Mouse (Mus musculus): ENCODE results near the gene D8Ertd738e. TPM values are rescaled to one million over a fixed set of nuclear protein-coding genes. Genes with fewer than 3 reads are reported as not detected.

D8Ertd738e gene
- polyA plus RNA-seq, 1 experiment from 2014 or later = 304 TPM

- ATAC-seq (ENCODE audit: low FRiP score) (no peak), DNase-seq (ENCODE audit: low spot score, missing footprints) (no peak)
- 69% methylated on average over 15 of the region's 15 CpGs for WGBS
- H3K9ac ChIP-seq (ENCODE audit: low read length) = peak overlapping the region; percentile 70
- peak overlapping the region; percentile 43 for H3K4me3 ChIP-seq (ENCODE audit: low read depth, low read length)
- H3K27me3 ChIP-seq (ENCODE audit: control insufficient read depth, insufficient read depth, low read length) = peaks cover 6% of the 10 kb centered on the region; the same call in 1 of the 2 replicates
- no peaks in the 10 kb centered on the region for H3K9me3 ChIP-seq (ENCODE audit: control insufficient read depth, low read length)
- H3K4me2 ChIP-seq = peak overlapping the region; percentile 83
- no peaks in the 10 kb centered on the region for H3K36me3 ChIP-seq (ENCODE audit: control insufficient read depth, insufficient read depth, low read length)
- peaks cover 45% of the 10 kb centered on the region for H3K4me1 ChIP-seq (ENCODE audit: control insufficient read depth, insufficient read depth, low read length)
- H3K27ac ChIP-seq (ENCODE audit: low read depth, low read length) = no peak overlapping the region
These were observed 47.8 kb downstream of the D8Ertd738e start for GRCm38 (mm10) chr8:84201545-84202245.

GRCm38 (mm10) chr8:84200652-84201544, 48.6 kb downstream of the D8Ertd738e start:
- 5% methylated on average over 65 of the region's 70 CpGs for WGBS
- peaks cover 45% of the 10 kb centered on the region for H3K4me1 ChIP-seq (ENCODE audit: control insufficient read depth, insufficient read depth, low read length)
- H3K4me2 ChIP-seq = peak overlapping the region; percentile 83
- H3K9me3 ChIP-seq (ENCODE audit: control insufficient read depth, low read length) = no peaks in the 10 kb centered on the region
- H3K4me3 ChIP-seq (ENCODE audit: low read depth, low read length) = peak overlapping the region; percentile 43
- H3K27me3 ChIP-seq (ENCODE audit: control insufficient read depth, insufficient read depth, low read length) = peaks cover 6% of the 10 kb centered on the region; the same call in 1 of the 2 replicates
- DNase-seq (ENCODE audit: low spot score, missing footprints) (peak; percentile 91), ATAC-seq (ENCODE audit: low FRiP score) (no peak)
- H3K27ac ChIP-seq (ENCODE audit: low read depth, low read length) = no peak overlapping the region
- H3K9ac ChIP-seq (ENCODE audit: low read length) = peak overlapping the region; percentile 70
- no peaks in the 10 kb centered on the region for H3K36me3 ChIP-seq (ENCODE audit: control insufficient read depth, insufficient read depth, low read length)

- 33% methylated on average over 8 of the region's 8 CpGs for WGBS
- Histone ChIP-seq H3K36me3 (ENCODE audit: control insufficient read depth, insufficient read depth, low read length) (no peaks in the 10 kb centered on the region), H3K27me3 (ENCODE audit: control insufficient read depth, insufficient read depth, low read length) (peaks cover 6% of the 10 kb centered on the region; the same call in 1 of the 2 replicates), H3K9ac (ENCODE audit: low read length) (peak overlapping the region; percentile 70; the same call in 1 of the 2 replicates), H3K4me2 (peak overlapping the region; percentile 83), H3K4me1 (ENCODE audit: control insufficient read depth, insufficient read depth, low read length) (peaks cover 45% of the 10 kb centered on the region), H3K4me3 (ENCODE audit: low read depth, low read length) (peak overlapping the region; percentile 43; the same call in 1 of the 2 replicates), H3K27ac (ENCODE audit: low read depth, low read length) (no peak overlapping the region), H3K9me3 (ENCODE audit: control insufficient read depth, low read length) (no peaks in the 10 kb centered on the region)
- DNase-seq (ENCODE audit: low spot score, missing footprints) (peak; percentile 90), ATAC-seq (ENCODE audit: low FRiP score) (no peak)
These were observed 49.4 kb downstream of the D8Ertd738e start for GRCm38 (mm10) chr8:84200126-84200555.

GRCm38 (mm10) chr8:84199348-84200125, 50.0 kb downstream of the D8Ertd738e start:
- Histone ChIP-seq H3K4me3 (ENCODE audit: low read depth, low read length) (no peak overlapping the region), H3K36me3 (ENCODE audit: control insufficient read depth, insufficient read depth, low read length) (no peaks in the 10 kb centered on the region), H3K9ac (ENCODE audit: low read length) (no peak overlapping the region; the same call in 1 of the 2 replicates), H3K27me3 (ENCODE audit: control insufficient read depth, insufficient read depth, low read length) (peaks cover 6% of the 10 kb centered on the region; the same call in 1 of the 2 replicates), H3K9me3 (ENCODE audit: control insufficient read depth, low read length) (no peaks in the 10 kb centered on the region), H3K4me1 (ENCODE audit: control insufficient read depth, insufficient read depth, low read length) (peaks cover 45% of the 10 kb centered on the region), H3K4me2 (peak overlapping the region; percentile 83; the same call in 1 of the 2 replicates), H3K27ac (ENCODE audit: low read depth, low read length) (no peak overlapping the region; the same call in 1 of the 2 replicates)
- ATAC-seq (ENCODE audit: low FRiP score) = no peak
- DNase-seq (ENCODE audit: low spot score, missing footprints) = no peak
- WGBS = 54% methylated on average over 11 of the region's 11 CpGs

GRCm38 (mm10) chr8:84198871-84199270, 50.6 kb downstream of the D8Ertd738e start:
- 28% methylated on average over 4 of the region's 4 CpGs for WGBS
- DNase-seq (ENCODE audit: low spot score, missing footprints) (no peak), ATAC-seq (ENCODE audit: low FRiP score) (no peak)
- H3K4me3 ChIP-seq (ENCODE audit: low read depth, low read length) = no peak overlapping the region
- peaks cover 44% of the 10 kb centered on the region for H3K4me1 ChIP-seq (ENCODE audit: control insufficient read depth, insufficient read depth, low read length)
- H3K27me3 ChIP-seq (ENCODE audit: control insufficient read depth, insufficient read depth, low read length) = peaks cover 6% of the 10 kb centered on the region; the same call in 1 of the 2 replicates
- peak overlapping the region; percentile 63; the same call in 1 of the 2 replicates for H3K9ac ChIP-seq (ENCODE audit: low read length)
- peak overlapping the region; percentile 64; the same call in 1 of the 2 replicates for H3K4me2 ChIP-seq
- H3K9me3 ChIP-seq (ENCODE audit: control insufficient read depth, low read length) = no peaks in the 10 kb centered on the region
- peak overlapping the region; percentile 89 for H3K27ac ChIP-seq (ENCODE audit: low read depth, low read length)
- H3K36me3 ChIP-seq (ENCODE audit: control insufficient read depth, insufficient read depth, low read length) = no peaks in the 10 kb centered on the region

GRCm38 (mm10) chr8:84197922-84198774, 51.4 kb downstream of the D8Ertd738e start:
- Histone ChIP-seq H3K4me1 (ENCODE audit: control insufficient read depth, insufficient read depth, low read length) (peaks cover 37% of the 10 kb centered on the region), H3K27me3 (ENCODE audit: control insufficient read depth, insufficient read depth, low read length) (peaks cover 6% of the 10 kb centered on the region; the same call in 1 of the 2 replicates), H3K9me3 (ENCODE audit: control insufficient read depth, low read length) (no peaks in the 10 kb centered on the region), H3K36me3 (ENCODE audit: control insufficient read depth, insufficient read depth, low read length) (no peaks in the 10 kb centered on the region), H3K4me2 (peak overlapping the region; percentile 64), H3K4me3 (ENCODE audit: low read depth, low read length) (peak overlapping the region; percentile 46), H3K9ac (ENCODE audit: low read length) (peak overlapping the region; percentile 63), H3K27ac (ENCODE audit: low read depth, low read length) (peak overlapping the region; percentile 89)
- DNase-seq (ENCODE audit: low spot score, missing footprints) (peak; percentile 98), ATAC-seq (ENCODE audit: low FRiP score) (peak; percentile 89)
- under 1% methylated on average over 30 of the region's 30 CpGs for WGBS

GRCm38 (mm10) chr8:84197141-84197921, 52.2 kb downstream of the D8Ertd738e start:
- H3K27ac ChIP-seq (ENCODE audit: low read depth, low read length) = peak overlapping the region; percentile 89
- peak overlapping the region; percentile 63 for H3K9ac ChIP-seq (ENCODE audit: low read length)
- no peaks in the 10 kb centered on the region for H3K36me3 ChIP-seq (ENCODE audit: control insufficient read depth, insufficient read depth, low read length)
- ATAC-seq (ENCODE audit: low FRiP score) (peak; percentile 65), DNase-seq (ENCODE audit: low spot score, missing footprints) (peak; percentile 100)
- no peaks in the 10 kb centered on the region for H3K9me3 ChIP-seq (ENCODE audit: control insufficient read depth, low read length)
- peaks cover 42% of the 10 kb centered on the region for H3K4me1 ChIP-seq (ENCODE audit: control insufficient read depth, insufficient read depth, low read length)
- WGBS = 2% methylated on average over 43 of the region's 43 CpGs
- peaks cover 6% of the 10 kb centered on the region; the same call in 1 of the 2 replicates for H3K27me3 ChIP-seq (ENCODE audit: control insufficient read depth, insufficient read depth, low read length)
- H3K4me3 ChIP-seq (ENCODE audit: low read depth, low read length) = peak overlapping the region; percentile 46
- peak overlapping the region; percentile 64 for H3K4me2 ChIP-seq
